Mouse (Mus musculus): ENCODE data around the gene Msh6. TPM values are rescaled to one million over a fixed set of nuclear protein-coding genes. Genes with fewer than 3 reads are reported as not detected.

Gene Msh6
- total RNA-seq, 2 experiments from 2014 or later, result 12.7 to 13.6 TPM

Other genes starting within 250 kb of the Msh6 start
- gene Kcnk12, start 177.1 kb upstream of the Msh6 start, total RNA-seq (2021), result 10 to 100 TPM; 19.1 to 21.0 TPM
- not detected for gene Rpl36-ps4, start 54.1 kb upstream of the Msh6 start, total RNA-seq (2021)
- 100 to 1,000 TPM; 114 to 117 TPM for gene Fbxo11, start 90.2 kb downstream of the Msh6 start, total RNA-seq (2021)